In genomic region chr3:158076685-158077379, GRCm38 (mm10) we compare ENCODE assay signal across 9 mouse cellular contexts. TPM values are rescaled to one million over a fixed set of nuclear protein-coding genes. Genes with fewer than 3 reads are reported as not detected.
DNase-seq lines count a peak whose midpoint lies in the region; ATAC-seq and TF ChIP-seq lines count a peak whose summit lies in the region.
"Had no signal": no experiment of that assay in that cellular context is flagged by ENCODE, and none has a peak within 500 bp of the region (broad histone marks: within the 10 kb centered on the region; RNA-seq: fewer than 3 reads in every experiment).

No protein-coding gene starts in this region.

- H3K9ac ChIP-seq in hindbrain, embryonic 14.5 days: no peak overlapping the region
- H3K9ac ChIP-seq in hindbrain, embryonic 13.5 days: no peak overlapping the region
- H3K9ac ChIP-seq in embryonic facial prominence, embryonic 14.5 days (ENCODE audit: low read depth, low read length): no peak overlapping the region
- H3K9ac ChIP-seq: heart, embryonic 12.5 days had no signal

- H3K27me3 ChIP-seq in hindbrain, embryonic 14.5 days (ENCODE audit: control insufficient read depth, insufficient read depth, low read length): no peaks in the 10 kb centered on the region
- no peaks in the 10 kb centered on the region for H3K27me3 ChIP-seq in hindbrain, embryonic 13.5 days
- H3K27me3 ChIP-seq in G1E (ENCODE audit: insufficient read depth, low read length): peaks cover 12% of the 10 kb centered on the region
- H3K27me3 ChIP-seq in embryonic facial prominence, embryonic 14.5 days (replicated peaks; ENCODE audit: control insufficient read depth, insufficient read depth, low read length): no peaks in the 10 kb centered on the region
- H3K27me3 ChIP-seq: heart, embryonic 12.5 days had no signal

- no peaks in the 10 kb centered on the region for H3K36me3 ChIP-seq in hindbrain, embryonic 14.5 days (replicated peaks; ENCODE audit: control insufficient read depth, insufficient read depth)
- no peaks in the 10 kb centered on the region for H3K36me3 ChIP-seq in hindbrain, embryonic 13.5 days
- H3K36me3 ChIP-seq in G1E (replicated peaks): no peaks in the 10 kb centered on the region
- H3K36me3 ChIP-seq in embryonic facial prominence, embryonic 14.5 days (ENCODE audit: control insufficient read depth, insufficient read depth, low read length): no peaks in the 10 kb centered on the region
- H3K36me3 ChIP-seq: heart, embryonic 12.5 days had no signal

- H3K27ac ChIP-seq in hindbrain, embryonic 14.5 days: no peak overlapping the region
- no peak overlapping the region for H3K27ac ChIP-seq in hindbrain, embryonic 13.5 days
- no peak overlapping the region for H3K27ac ChIP-seq in embryonic facial prominence, embryonic 14.5 days (replicated peaks; ENCODE audit: low read depth, low read length)

- TF ChIP-seq CTCF in G1E (IDR thresholded peaks at IDR 0.05; ENCODE audit: low read depth, low read length): peak; percentile 26; the same call in 1 of the 2 replicates

- ATAC-seq in hindbrain, embryonic 14.5 days (ENCODE audit: low FRiP score): no peak
- ATAC-seq in hindbrain, embryonic 13.5 days (ENCODE audit: low FRiP score): no peak
- 0 out of 2 replicates have a peak, but pooled peaks have one; percentile 31 for ATAC-seq in G1E (ENCODE audit: extremely low read depth, insufficient number of reproducible peaks, low FRiP score, poor library complexity, severe bottlenecking)
- no peak for ATAC-seq in embryonic facial prominence, embryonic 14.5 days (ENCODE audit: low read depth)

- H3K9me3 ChIP-seq in hindbrain, embryonic 14.5 days (ENCODE audit: control insufficient read depth, low read length): no peaks in the 10 kb centered on the region
- no peaks in the 10 kb centered on the region for H3K9me3 ChIP-seq in hindbrain, embryonic 13.5 days
- no peaks in the 10 kb centered on the region for H3K9me3 ChIP-seq in G1E (replicated peaks)
- no peaks in the 10 kb centered on the region for H3K9me3 ChIP-seq in embryonic facial prominence, embryonic 14.5 days (ENCODE audit: control insufficient read depth, low read length)
- H3K9me3 ChIP-seq: heart, embryonic 12.5 days had no signal

- H3K4me2 ChIP-seq in hindbrain, embryonic 14.5 days (replicated peaks): no peak overlapping the region
- no peak overlapping the region for H3K4me2 ChIP-seq in hindbrain, embryonic 13.5 days
- no peak overlapping the region for H3K4me2 ChIP-seq in embryonic facial prominence, embryonic 14.5 days (ENCODE audit: low read depth, low read length)
- H3K4me2 ChIP-seq: heart, embryonic 12.5 days had no signal

- peak; percentile 74 for DNase-seq in hindbrain, embryonic 14.5 days (ENCODE audit: low spot score)
- DNase-seq in 3134 (ENCODE audit: extremely low read depth, insufficient read length, low spot score) (peak; percentile 13), G1E (ENCODE audit: low spot score) (no peak)
- peak; percentile 54 for DNase-seq in embryonic facial prominence, embryonic 14.5 days (ENCODE audit: low spot score)
- DNase-seq in ovary, postnatal 14 days (ENCODE audit: low spot score): no peak
- DNase-seq in testis, postnatal 10 days (ENCODE audit: low spot score): no peak
- DNase-seq in ovary, postnatal 36 days (ENCODE audit: low spot score): no peak

- H3K4me3 ChIP-seq in hindbrain, embryonic 14.5 days (replicated peaks; ENCODE audit: low read length): no peak overlapping the region
- no peak overlapping the region for H3K4me3 ChIP-seq in hindbrain, embryonic 13.5 days
- no peak overlapping the region for H3K4me3 ChIP-seq in G1E (ENCODE audit: low read depth, low read length)
- no peak overlapping the region for H3K4me3 ChIP-seq in embryonic facial prominence, embryonic 14.5 days (ENCODE audit: low read depth, low read length)
- H3K4me3 ChIP-seq: heart, embryonic 12.5 days had no signal

- H3K4me1 ChIP-seq in hindbrain, embryonic 14.5 days (replicated peaks; ENCODE audit: control insufficient read depth, insufficient read depth, low read length): no peaks in the 10 kb centered on the region
- no peaks in the 10 kb centered on the region for H3K4me1 ChIP-seq in hindbrain, embryonic 13.5 days (replicated peaks)
- no peaks in the 10 kb centered on the region for H3K4me1 ChIP-seq in G1E (ENCODE audit: insufficient read depth, low read depth, low read length)
- H3K4me1 ChIP-seq in embryonic facial prominence, embryonic 14.5 days (ENCODE audit: control insufficient read depth, insufficient read depth, low read length): no peaks in the 10 kb centered on the region
- H3K4me1 ChIP-seq: heart, embryonic 12.5 days had no signal

- 45% methylated on average over 4 of the region's 4 CpGs for WGBS in hindbrain, embryonic 14.5 days
- WGBS in hindbrain, embryonic 13.5 days: 47% methylated on average over 4 of the region's 4 CpGs
- 47% methylated on average over 4 of the region's 4 CpGs for WGBS in embryonic facial prominence, embryonic 14.5 days

RNA-seq across cellular contexts. Expression of gene Lrrc40, which starts 40.4 kb away (rescaled TPM):
- polyA plus RNA-seq in hindbrain, embryonic 14.5 days (2014; fragmentation: Nextera tagmentation; extraction: Ambion mirVana): 51.9 and 55.8 TPM in 2 replicates
- 55.2 and 55.3 TPM in 2 replicates for polyA plus RNA-seq in hindbrain, embryonic 13.5 days (2015; fragmentation: Nextera tagmentation; extraction: Ambion mirVana)
- total RNA-seq in G1E (2014; fragmentation: Nextera tagmentation) (78.3 and 105 TPM in 2 replicates), G1E (2017) (56.9 and 60.4 TPM in 2 replicates)
- 33.0 TPM in 2 replicates for polyA plus RNA-seq in G1E (2012)
- polyA plus RNA-seq in embryonic facial prominence, embryonic 14.5 days (2014; fragmentation: Nextera tagmentation; extraction: Ambion mirVana): 42.3 and 49.1 TPM in 2 replicates

RNA-seq across cellular contexts. Expression of gene Srsf11, which starts 40.4 kb away (rescaled TPM):
- 226 and 246 TPM in 2 replicates for polyA plus RNA-seq in hindbrain, embryonic 14.5 days (2014; fragmentation: Nextera tagmentation; extraction: Ambion mirVana)
- 294 and 296 TPM in 2 replicates for polyA plus RNA-seq in hindbrain, embryonic 13.5 days (2015; fragmentation: Nextera tagmentation; extraction: Ambion mirVana)
- total RNA-seq in G1E (2014; fragmentation: Nextera tagmentation) (399 and 426 TPM in 2 replicates), G1E (2017) (220 and 239 TPM in 2 replicates)
- 87.1 and 90.8 TPM in 2 replicates for polyA plus RNA-seq in G1E (2012)
- polyA plus RNA-seq in embryonic facial prominence, embryonic 14.5 days (2014; fragmentation: Nextera tagmentation; extraction: Ambion mirVana): 267 and 271 TPM in 2 replicates

Comparison
In these comparisons a context has a peak if more than half of its experiments do, and no peak if none do; other contexts are left out.
1. DNase-seq: peak in hindbrain, embryonic 14.5 days (single experiment), 3134 (single experiment) and embryonic facial prominence, embryonic 14.5 days (single experiment); none in G1E (single experiment), ovary, postnatal 14 days (single experiment), testis, postnatal 10 days (single experiment) and ovary, postnatal 36 days (single experiment).